Mouse (Mus musculus): ENCODE results near the gene H2afx. TPM values are rescaled to one million over a fixed set of nuclear protein-coding genes. Genes with fewer than 3 reads are reported as not detected.

The H2afx gene
- total and polyA plus RNA-seq, 3 experiments = 36.3 to 488 (median 56.6) TPM

DNA sequence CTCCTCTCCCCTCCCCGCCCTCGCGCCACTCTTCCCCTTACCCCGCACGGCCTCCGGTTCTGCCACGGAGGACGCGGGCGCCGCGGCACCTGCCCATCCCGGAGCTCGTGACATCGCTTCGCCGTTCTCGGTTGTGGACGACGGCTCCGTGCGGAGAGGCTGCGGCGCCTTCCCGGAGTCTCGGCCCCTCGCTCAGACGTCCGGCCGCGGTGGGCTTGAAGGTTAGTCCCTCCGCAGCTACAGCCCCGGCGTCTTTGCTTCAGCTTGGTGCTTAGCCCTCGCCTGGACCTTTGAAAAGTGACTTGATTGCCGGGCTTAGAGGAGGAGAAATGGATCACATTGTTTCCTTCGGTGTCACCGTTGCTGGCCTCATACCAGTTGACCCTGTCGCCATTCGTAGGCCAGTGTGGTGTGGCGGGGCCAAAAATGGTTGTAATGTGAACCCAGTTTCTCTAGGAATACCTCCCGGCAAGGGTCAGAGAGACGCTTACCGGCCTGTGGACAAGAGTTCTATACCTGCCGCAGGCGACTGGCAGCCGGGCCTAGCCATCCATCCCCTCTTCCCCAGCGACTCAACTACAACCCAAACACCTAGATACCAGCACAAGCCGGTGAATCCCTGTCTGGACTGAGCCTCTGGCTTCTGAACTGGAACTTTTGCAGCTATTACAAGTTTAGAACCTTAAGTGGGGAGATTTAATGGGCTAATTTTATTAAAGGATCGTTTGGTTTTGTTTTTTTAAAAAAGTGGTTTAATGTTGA, 1.0 kb downstream of the H2afx start:
- Histone ChIP-seq H3K36me3 (replicated peaks in 1 of 2; ENCODE audit: control insufficient read depth in 1 of 2, insufficient read depth in 1 of 2, low read length in 1 of 2) (peaks cover 51 to 63% of the 10 kb centered on the region in 2 experiments), H3K79me2 (replicated peaks; ENCODE audit: control insufficient read depth, extremely low read depth, insufficient read depth, poor library complexity, severe bottlenecking) (peaks cover 31% of the 10 kb centered on the region), H3K27ac (ENCODE audit: insufficient read depth, low read depth) (peak overlapping the region; percentile 92), H3K9me3 (replicated peaks; ENCODE audit: low read length) (peaks cover 2% of the 10 kb centered on the region), H3K9ac (ENCODE audit: insufficient read depth, low read depth) (peak overlapping the region; percentile 96), H3K27me3 (replicated peaks) (no peaks in the 10 kb centered on the region), H3K4me1 (ENCODE audit: control insufficient read depth in 1 of 2, insufficient read depth in 2 of 2) (peaks cover 10 to 35% of the 10 kb centered on the region in 2 experiments; a peak in 2 of 4 replicates), H3K4me2 (ENCODE audit: insufficient read depth, low read depth, poor library complexity, severe bottlenecking) (peak overlapping the region; percentile 76), H3K4me3 (replicated peaks in 1 of 3; ENCODE audit: low read depth in 2 of 3, low read length in 2 of 3, poor library complexity in 1 of 3) (peak overlapping the region; percentile 70 to 98 (median 87))
- in situ Hi-C loops (cut with MboI; ENCODE audit: low pct_ligation_motif_present, low pct_unique_long_range_greater_than_20kb, low sequenced_read_pairs) = no loop called here
- peak; percentile 46 for DNase-seq (ENCODE audit: extremely low read depth)
- TF ChIP-seq POLR2A (IDR thresholded peaks at IDR 0.05; ENCODE audit: low read depth, low read length) (peak; percentile 70), JUND (conservative IDR thresholded peaks at IDR 0.05; ENCODE audit: low read depth, low read length) (no peak), EP300 (IDR thresholded peaks at IDR 0.05; ENCODE audit: low read length) (0 out of 2 replicates have a peak, but pooled peaks have one; percentile 23), TBP (conservative IDR thresholded peaks at IDR 0.05; ENCODE audit: low read depth, low read length) (0 out of 2 replicates have a peak, but pooled peaks have one; percentile 3), POLR2AphosphoS2 (IDR thresholded peaks at IDR 0.05; ENCODE audit: low read depth, low read length) (0 out of 2 replicates have a peak, but pooled peaks have one; percentile 85), PAX5 (IDR thresholded peaks at IDR 0.05; ENCODE audit: low read length) (no peak), ZMIZ1 (IDR thresholded peaks at IDR 0.05; ENCODE audit: low read depth, low read length) (peak; percentile 69), UBTF (IDR thresholded peaks at IDR 0.05; ENCODE audit: low read depth, low read length) (peak; percentile 46; the same call in 1 of the 2 replicates), JUN (IDR thresholded peaks at IDR 0.05; ENCODE audit: insufficient read depth, low read depth, low read length) (no peak), MAX (IDR thresholded peaks at IDR 0.05; ENCODE audit: low read length) (0 out of 2 replicates have a peak, but pooled peaks have one; percentile 50), CHD2 (IDR thresholded peaks at IDR 0.05; ENCODE audit: low read length) (peak; percentile 73), SIN3A (IDR thresholded peaks at IDR 0.05; ENCODE audit: low read length) (peak; percentile 76)
- dilution Hi-C loops (cut with MboI; ENCODE audit: extremely low pct_ligation_motif_present, extremely low pct_unique_long_range_greater_than_20kb, low sequenced_read_pairs) = no loop called here

- Histone ChIP-seq H3K27ac (ENCODE audit: insufficient read depth, low read depth) (no peak overlapping the region), H3K4me3 (replicated peaks in 1 of 3; ENCODE audit: low read depth in 2 of 3, low read length in 2 of 3, poor library complexity in 1 of 3) (peak overlapping the region; percentile 70 to 98 (median 87)), H3K4me1 (ENCODE audit: control insufficient read depth in 1 of 2, insufficient read depth in 2 of 2) (peaks cover 10 to 30% of the 10 kb centered on the region in 2 experiments; a peak in 2 of 4 replicates), H3K4me2 (ENCODE audit: insufficient read depth, low read depth, poor library complexity, severe bottlenecking) (peak overlapping the region; percentile 76), H3K9me3 (replicated peaks; ENCODE audit: low read length) (peaks cover 2% of the 10 kb centered on the region), H3K79me2 (replicated peaks; ENCODE audit: control insufficient read depth, extremely low read depth, insufficient read depth, poor library complexity, severe bottlenecking) (peaks cover 31% of the 10 kb centered on the region), H3K27me3 (replicated peaks) (no peaks in the 10 kb centered on the region), H3K9ac (ENCODE audit: insufficient read depth, low read depth) (peak overlapping the region; percentile 96), H3K36me3 (replicated peaks in 1 of 2; ENCODE audit: control insufficient read depth in 1 of 2, insufficient read depth in 1 of 2, low read length in 1 of 2) (peaks cover 52 to 63% of the 10 kb centered on the region in 2 experiments)
- no peak for DNase-seq (ENCODE audit: extremely low read depth)
- in situ Hi-C loops (cut with MboI; ENCODE audit: low pct_ligation_motif_present, low pct_unique_long_range_greater_than_20kb, low sequenced_read_pairs) (no loop called here), dilution Hi-C loops (cut with MboI; ENCODE audit: extremely low pct_ligation_motif_present, extremely low pct_unique_long_range_greater_than_20kb, low sequenced_read_pairs) (no loop called here)
- no peak for TF ChIP-seq ZC3H11A (IDR thresholded peaks at IDR 0.05; ENCODE audit: low read depth, low read length)
- 0 out of 2 replicates have a peak, but pooled peaks have one; percentile 4 for TF ChIP-seq TBP (conservative IDR thresholded peaks at IDR 0.05; ENCODE audit: low read depth, low read length)
- peak; percentile 79 for TF ChIP-seq ZNF384 (IDR thresholded peaks at IDR 0.05; ENCODE audit: low read depth, low read length)
- no peak for TF ChIP-seq ETS1 (conservative IDR thresholded peaks at IDR 0.05; ENCODE audit: low read depth, low read length)
- peak; percentile 70; the same call in 1 of the 2 replicates for TF ChIP-seq POLR2AphosphoS2 (IDR thresholded peaks at IDR 0.05; ENCODE audit: low read depth, low read length)
- TF ChIP-seq MXI1 (IDR thresholded peaks at IDR 0.05; ENCODE audit: low read depth, low read length) = peak; percentile 25; the same call in 1 of the 2 replicates
- no peak for TF ChIP-seq ZKSCAN1 (IDR thresholded peaks at IDR 0.05; ENCODE audit: borderline replicate concordance, low read depth, low read length)
- TF ChIP-seq ELF1 (IDR thresholded peaks at IDR 0.05; ENCODE audit: low read depth, low read length) = no peak
- no peak for TF ChIP-seq TCF12 (IDR thresholded peaks at IDR 0.05; ENCODE audit: low read depth, low read length)
- no peak for TF ChIP-seq MAX (IDR thresholded peaks at IDR 0.05; ENCODE audit: low read length)
- peak; percentile 47; the same call in 1 of the 2 replicates for TF ChIP-seq MYC (IDR thresholded peaks at IDR 0.05; ENCODE audit: low read depth, low read length)
- no peak for TF ChIP-seq MAZ (IDR thresholded peaks at IDR 0.05; ENCODE audit: low read depth, low read length)
- 0 out of 2 replicates have a peak, but pooled peaks have one; percentile 2 for TF ChIP-seq USF2 (conservative IDR thresholded peaks at IDR 0.05; ENCODE audit: low read depth, low read length)
- peak; percentile 53; the same call in 1 of the 2 replicates for TF ChIP-seq SIN3A (IDR thresholded peaks at IDR 0.05; ENCODE audit: low read length)
Measured at GRCm38 (mm10) chr9:44336093-44336406, 1.6 kb downstream of the H2afx start.

Measured in CH12.LX (cell line).